Mouse (Mus musculus) spleen, adult 2 months (tissue): ENCODE measurements around the gene Sel1l3.

Source experiments
- CTCF ChIP-seq: fragments of 200-500 bp; IDR thresholded peaks from 2 replicates; pipeline ENCODE4 v1.5.1; 2011; ENCODE audit warnings: mild to moderate bottlenecking, inconsistent platforms; ENCODE audit not compliant: insufficient read depth, insufficient read length, insufficient replicate concordance; ENCODE audit errors: extremely low read depth
- POLR2A ChIP-seq: fragments of 200-500 bp; IDR thresholded peaks from 2 replicates; pipeline ENCODE4 v1.6.1; 2011; ENCODE audit warnings: low read depth, low read length, inconsistent platforms

GRCm38 (mm10) chr5:53236136-53236535, 22.4 kb upstream of the Sel1l3 start:
- no peak for TF ChIP-seq POLR2A
- TF ChIP-seq CTCF = no peak
